Mouse (Mus musculus) c-Kit-negative CD71-positive TER-119-positive erythroid progenitor cells, embryonic 14.5 days (primary cell): ENCODE results near the gene Tet1.

Source experiments
- DNase-seq: peaks from one replicate; pipeline ENCODE4 v3.0.0-alpha.2; 2013; ENCODE audit warnings: low read depth, low spot score

Gene Tet1

GRCm38 (mm10) chr10:62892549-62893232 is 16.1 kb downstream of the Tet1 start:
- DNase-seq, result no peak

GRCm38 (mm10) chr10:62891025-62891424 is 17.8 kb downstream of the Tet1 start:
- DNase-seq, result no peak

DNA sequence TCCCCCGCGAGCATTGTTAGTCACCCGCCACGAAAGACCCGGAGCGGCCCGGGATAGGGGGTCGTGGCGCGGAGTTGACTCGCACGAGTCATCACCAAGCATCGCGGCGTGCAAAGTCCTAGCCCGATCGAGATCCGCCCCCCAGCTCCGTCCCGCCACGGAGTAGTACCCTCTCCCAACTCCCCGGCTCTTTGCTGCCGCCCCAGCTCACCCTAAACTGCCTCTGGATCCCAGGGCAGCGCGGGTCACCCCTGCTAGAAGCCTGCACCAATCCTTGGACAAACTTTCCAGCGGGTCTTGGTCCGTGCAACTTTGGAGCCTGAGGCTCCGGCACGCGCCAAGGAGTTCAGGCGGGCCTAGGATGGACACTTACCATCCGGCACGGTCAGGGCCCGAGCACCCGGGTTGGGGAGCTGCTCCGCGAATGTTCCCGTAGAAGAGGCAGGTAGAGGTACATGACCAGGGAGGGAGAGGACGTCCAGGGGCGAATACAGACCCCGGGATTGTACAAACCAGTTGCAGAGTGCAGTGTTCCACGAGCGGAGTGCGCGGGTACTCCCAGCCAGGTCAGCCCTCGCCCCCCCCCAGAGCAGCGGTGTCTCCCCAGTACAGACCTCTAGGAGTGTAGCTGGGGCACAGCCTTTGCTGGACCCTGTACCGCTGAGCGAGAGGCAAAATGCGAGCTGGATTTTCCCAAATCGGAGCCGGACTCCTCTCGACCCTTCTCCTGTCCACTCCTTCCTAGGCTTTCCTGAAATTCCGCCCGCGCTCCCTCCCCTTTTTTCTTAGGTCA is 21.8 kb downstream of the Tet1 start:
- DNase-seq, result no peak

- no peak for DNase-seq
These were observed 22.6 kb downstream of the Tet1 start for GRCm38 (mm10) chr10:62885969-62886798.

DNA sequence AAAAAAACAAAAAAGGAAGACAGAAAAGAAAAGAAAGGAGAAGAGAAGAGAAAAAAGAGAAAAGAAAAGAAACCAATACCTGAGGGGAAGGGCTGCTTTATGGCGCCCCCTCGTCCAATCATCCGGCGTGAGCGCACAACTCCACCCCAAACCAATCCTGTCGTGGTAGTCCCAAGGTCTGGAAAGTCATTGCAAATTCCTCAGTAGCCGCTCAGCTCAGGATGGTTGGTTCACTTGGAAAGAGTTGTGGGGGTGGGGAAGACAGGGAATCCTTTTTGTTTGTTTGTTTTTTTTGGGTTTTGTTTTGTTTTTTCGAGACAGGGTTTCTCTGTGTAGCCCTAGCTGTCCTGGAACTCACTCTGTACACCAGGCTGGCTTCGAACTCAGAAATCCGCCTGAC is 23.3 kb downstream of the Tet1 start:
- DNase-seq, result no peak

GRCm38 (mm10) chr10:62884517-62884916 is 24.3 kb downstream of the Tet1 start:
- DNase-seq, result no peak

- DNase-seq, result no peak
These were observed 24.8 kb downstream of the Tet1 start for GRCm38 (mm10) chr10:62883933-62884372.

- no peak for DNase-seq
These were observed 27.6 kb downstream of the Tet1 start for GRCm38 (mm10) chr10:62881211-62881610.

GRCm38 (mm10) chr10:62878056-62878455 is 30.7 kb downstream of the Tet1 start:
- DNase-seq, result no peak

DNA sequence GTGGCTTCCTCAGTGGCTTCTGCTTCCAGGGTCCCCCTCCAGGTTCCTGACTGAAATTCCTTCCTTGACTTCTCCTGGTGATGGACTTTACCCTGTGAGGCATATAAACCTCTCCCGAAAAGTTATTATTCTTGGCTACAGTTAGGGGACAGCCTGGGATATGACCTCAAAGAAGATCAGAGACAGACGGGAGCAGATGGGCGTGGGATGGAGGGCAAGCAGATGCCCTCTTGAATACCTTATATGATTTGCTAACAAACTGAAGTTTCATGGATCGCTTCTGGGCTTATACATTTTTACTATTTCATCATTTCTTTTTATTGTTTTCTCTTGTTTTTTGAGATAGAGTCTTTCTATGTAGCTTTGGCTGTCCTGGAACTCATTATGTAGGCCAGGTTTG is 33.2 kb downstream of the Tet1 start:
- DNase-seq, result no peak

DNA sequence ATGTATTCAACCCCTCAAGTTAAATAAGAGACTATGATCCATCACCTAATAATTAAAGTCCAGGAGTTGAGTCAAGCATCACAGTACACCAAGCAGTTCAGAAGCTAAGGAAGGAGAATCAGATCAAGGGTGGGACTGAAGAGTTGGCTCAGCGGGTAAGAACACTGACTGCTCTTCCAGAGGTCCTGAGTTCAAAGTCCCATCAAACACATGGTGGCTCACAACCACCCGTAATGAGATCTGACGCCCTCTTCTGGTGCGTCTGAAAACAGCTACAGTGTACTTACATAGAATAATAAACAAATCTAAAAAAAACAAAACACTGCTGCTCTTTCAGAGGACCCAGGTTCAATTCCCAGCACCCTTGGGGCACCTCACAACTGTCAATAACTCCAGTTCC is 34.0 kb downstream of the Tet1 start:
- no peak for DNase-seq

DNA sequence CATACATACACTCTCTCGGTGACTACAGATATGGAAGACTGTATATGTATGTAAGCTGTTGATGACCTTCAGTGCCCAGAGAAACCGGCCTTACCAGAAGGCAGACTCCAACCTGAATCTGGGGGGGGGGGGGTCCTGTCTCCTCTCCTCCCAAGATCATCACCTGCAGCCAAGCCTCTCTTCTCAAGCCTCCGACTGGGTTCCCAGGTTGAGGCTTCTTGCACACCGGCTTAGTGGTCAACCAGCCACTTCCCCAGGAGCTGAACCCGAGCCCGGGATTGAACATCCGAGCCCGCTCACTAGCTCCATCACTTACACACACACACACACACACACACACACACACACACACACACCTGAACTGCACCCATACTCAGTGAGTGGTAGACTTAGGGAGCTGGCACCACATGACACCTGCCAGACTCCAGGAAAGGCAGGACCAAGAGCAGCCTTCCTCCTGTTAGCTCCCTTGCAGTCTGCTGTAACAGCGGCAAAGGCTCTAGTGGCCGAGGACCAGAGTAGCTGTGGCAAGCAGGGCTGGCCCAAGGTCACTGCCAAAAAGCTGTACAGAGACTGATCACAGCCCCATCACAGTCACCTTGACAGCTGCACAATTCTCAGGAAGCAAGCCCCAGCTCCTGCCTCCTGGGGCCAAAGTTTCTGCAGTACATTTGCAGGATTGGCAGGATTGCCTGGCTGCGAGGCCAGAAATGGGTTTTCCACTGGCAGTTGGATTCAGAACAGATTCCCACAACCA is 42.6 kb downstream of the Tet1 start:
- DNase-seq, result no peak

DNA sequence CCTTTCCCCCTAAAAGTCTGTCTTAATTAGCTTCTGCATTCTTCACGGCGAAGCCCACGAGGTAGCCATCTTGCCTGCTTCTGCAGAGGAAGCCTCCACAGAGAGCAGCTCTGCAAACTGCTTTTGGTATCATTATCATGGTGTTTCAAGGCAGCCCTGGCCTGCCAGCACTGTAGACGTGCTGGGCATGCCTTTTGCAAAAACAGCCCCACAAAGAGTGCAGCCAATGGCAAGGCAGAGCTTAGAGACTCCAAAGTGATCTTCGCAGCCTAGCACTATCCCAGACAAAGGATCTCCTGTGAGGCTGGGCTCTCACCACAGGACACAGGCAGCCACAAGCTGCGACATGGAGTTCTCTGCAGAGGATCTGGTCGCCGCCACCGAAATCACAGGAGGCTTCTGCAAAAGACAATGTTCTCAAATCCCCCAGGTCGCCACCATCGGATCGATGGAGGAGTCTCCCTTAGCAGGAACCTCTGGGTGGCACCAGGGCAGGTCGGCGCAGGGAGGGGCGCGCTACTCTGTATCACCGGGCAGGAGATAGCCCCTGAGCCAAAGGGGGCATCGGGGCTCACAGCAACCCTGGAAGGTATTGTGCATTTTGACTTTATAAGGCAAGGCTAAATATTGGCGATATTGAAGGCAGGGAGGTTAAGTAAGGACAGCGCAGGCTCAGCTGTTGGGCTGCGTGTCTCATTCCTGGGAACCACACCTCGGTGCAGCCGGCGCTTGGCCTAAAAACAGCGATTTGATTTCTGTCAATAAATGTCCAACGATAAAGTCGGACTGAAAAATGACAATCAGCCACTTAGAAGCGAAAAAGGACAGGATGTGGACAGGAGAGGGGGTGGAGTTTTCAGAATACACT is 43.4 kb downstream of the Tet1 start:
- DNase-seq, result no peak

GRCm38 (mm10) chr10:62863563-62863962 is 45.2 kb downstream of the Tet1 start:
- DNase-seq, result no peak

DNA sequence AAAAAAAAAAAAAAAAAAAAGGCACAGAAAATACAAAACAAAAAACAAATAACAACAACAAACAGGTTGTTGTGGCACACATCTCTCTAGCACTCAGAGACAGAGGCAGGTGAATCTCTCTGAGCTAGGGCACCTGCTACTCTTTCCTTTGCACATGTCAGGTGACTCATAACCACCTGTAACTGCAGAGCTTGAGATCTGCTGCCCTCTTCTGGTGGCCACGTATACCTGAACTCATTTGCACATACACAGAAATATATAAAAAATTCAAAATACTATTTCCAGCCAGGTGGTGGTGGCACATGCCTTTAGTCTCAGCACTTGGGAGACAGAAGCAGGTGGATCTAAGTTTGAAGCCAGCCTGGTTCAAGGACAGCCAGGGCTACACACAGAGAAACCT is 46.4 kb downstream of the Tet1 start:
- no peak for DNase-seq

GRCm38 (mm10) chr10:62858967-62859366 is 49.8 kb downstream of the Tet1 start:
- DNase-seq, result no peak

GRCm38 (mm10) chr10:62856690-62857290 is 52.0 kb downstream of the Tet1 start:
- DNase-seq, result no peak

- DNase-seq, result no peak
These were observed 53.8 kb downstream of the Tet1 start for GRCm38 (mm10) chr10:62854992-62855391.

- DNase-seq, result no peak
These were observed 54.2 kb downstream of the Tet1 start for GRCm38 (mm10) chr10:62854581-62854980.

DNA sequence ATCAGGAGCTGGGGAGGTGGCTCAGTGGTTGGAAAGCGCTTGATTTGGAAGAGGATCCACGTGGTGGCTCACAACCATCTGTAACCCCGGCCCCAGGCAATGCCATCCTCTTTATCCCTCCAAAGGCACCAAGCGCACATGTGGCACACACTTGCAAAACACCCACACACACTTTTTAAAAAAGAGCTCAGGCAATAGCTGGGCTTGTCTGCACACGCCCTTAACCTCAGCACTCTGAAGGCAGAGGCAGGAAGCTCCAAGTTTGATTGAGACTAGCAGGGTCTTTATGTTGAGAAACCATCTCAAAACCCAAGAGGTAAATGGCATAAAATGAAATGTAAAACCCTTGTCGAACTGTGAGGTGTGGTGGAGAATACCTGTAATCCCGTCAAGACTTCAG is 57.2 kb downstream of the Tet1 start:
- no peak for DNase-seq
